Mouse (Mus musculus) frontal cortex, postnatal 14 days (tissue): ENCODE data around the gene Cdhr5.
A peak's percentile ranks its signal among the peaks of the same experiment; 100 is the strongest.
"Not testable (repeated sequence)": the region's sequence is repeated elsewhere in the genome, so short reads cannot be mapped to it uniquely, and the experiment has no call there.

ENCODE experiments used
- DNase-seq, 2 experiments: peaks; one replicate each; pipeline ENCODE4 v3.0.0; 2022; ENCODE audit warnings: low spot score in 2 of 2

Gene Cdhr5

GRCm38 (mm10) chr7:141277701-141278678 is 1.4 kb upstream of the Cdhr5 start:
- DNase-seq, result no peak

- DNase-seq, result no peak
Observed at GRCm38 (mm10) chr7:141275356-141275755, 1.2 kb downstream of the Cdhr5 start.

DNA sequence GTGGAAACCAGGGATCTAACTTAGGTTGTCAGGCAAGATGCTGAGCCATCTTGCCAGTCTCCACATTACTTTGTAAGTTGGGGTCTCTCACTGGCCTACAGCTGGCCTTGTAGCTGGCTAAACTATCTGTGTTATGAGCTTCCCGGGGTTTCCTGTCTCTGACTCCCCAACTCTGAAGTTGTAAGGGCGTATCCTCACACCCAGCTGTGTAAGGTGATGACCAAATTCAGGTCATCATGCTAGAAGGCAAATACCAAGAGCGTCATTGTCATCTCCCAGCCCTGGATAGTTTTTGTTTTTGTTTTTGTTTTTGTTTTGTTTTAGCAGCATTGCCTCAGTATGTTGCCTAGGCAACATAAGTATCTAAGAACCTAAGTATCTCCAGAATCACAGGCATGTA is 6.0 kb downstream of the Cdhr5 start:
- no peak for DNase-seq

DNA sequence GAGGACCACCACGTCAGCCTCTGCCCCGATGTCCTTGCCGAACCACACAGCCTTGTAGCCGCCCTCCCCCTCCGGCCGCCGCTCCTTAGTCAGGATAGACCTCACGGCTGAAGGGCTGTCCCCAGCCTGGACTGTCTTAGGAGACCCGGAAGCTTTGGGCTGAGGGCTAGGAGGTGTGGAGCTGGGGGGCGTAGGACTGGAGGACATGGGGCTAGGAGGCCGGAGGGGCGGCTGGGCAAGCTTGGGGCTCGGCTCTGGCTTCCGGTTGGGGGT is 7.4 kb downstream of the Cdhr5 start:
- no peak for DNase-seq

- DNase-seq, result no peak
Observed at GRCm38 (mm10) chr7:141268466-141269272, 7.9 kb downstream of the Cdhr5 start.

DNA sequence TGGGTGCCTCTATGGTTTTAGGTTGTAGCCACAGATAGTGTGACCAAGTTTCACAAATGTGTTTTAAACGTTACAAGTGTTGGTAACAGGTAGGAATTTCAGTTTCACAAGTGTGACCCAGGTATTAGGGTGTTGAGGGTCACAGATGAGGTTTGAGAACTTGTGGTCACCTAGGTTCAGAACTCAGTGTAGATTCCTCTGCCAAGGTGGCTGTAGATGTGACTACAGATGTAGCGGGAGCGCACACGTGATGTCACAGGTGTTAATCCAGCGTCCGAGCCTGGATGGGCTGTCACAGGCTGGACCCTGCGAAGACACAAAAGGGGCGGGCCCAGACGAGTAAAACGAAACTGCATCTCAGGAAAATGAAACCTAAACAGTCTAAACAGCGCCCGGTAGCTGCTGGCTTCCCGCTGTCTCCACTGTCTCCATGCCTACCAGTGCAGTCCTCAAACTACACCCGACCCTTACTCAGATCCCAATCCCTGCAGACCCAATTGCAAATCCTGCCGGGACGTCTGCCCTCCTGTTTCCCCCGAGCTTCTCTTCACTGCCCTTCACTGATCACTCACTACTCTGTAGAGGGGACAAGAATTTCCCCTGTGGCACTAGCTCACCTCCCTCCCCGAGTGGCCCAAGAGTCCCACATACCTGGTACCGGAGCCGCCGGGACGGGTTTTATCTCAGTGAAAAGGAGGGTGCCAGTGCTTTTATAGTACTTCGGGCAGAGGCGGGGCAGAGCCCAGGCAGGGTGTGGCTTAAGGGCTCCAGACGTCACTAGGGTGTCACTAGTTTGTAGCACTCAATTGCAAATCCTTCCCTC is 10.6 kb downstream of the Cdhr5 start, which contains the start of gene Irf7:
Gene Irf7, minus strand, starts transcription at position 743 of the 823 bp plus-strand sequence.
- DNase-seq, result no peak

DNA sequence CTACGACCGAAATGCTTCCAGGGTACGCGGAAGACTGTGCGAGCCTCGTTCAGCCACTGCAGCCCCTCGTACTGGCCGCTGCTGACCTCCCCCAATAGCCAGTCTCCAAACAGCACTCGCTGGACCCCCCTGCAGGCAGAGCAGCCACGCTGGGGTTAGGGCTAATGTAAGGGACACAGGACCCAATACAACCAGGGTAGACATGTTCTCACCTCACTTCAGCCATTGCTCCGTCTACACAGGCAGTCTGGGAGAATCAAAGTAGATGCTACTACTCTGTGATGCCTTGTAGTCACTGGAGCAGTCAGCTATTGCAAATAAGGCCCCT is 11.2 kb downstream of the Cdhr5 start:
- DNase-seq, result no peak

- no peak for DNase-seq
Observed at GRCm38 (mm10) chr7:141264761-141265410, 11.7 kb downstream of the Cdhr5 start.

- DNase-seq, result no peak
Observed at GRCm38 (mm10) chr7:141264041-141264700, 12.4 kb downstream of the Cdhr5 start.

DNA sequence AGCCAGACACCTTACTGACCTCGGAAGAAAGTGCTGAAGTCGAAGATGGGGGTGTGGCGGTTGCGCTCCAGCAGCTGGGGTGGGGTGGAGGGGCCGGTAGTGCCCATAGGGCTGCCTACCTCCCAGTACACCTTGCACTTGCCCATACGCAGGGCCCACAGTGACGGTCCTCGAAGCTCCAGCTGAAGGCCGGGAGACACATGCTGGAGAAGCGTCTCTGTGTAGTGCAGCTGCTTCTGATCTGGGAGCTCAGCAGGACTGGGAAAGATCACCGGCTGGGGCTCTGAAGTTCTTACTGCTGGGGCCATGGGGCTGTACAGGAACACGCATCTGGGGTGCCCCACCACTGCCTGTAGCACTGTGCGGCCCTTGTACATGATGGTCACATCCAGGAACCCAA is 12.9 kb downstream of the Cdhr5 start:
- DNase-seq, result no peak

- no peak for DNase-seq
Observed at GRCm38 (mm10) chr7:141261480-141261879, 15.1 kb downstream of the Cdhr5 start.

DNA sequence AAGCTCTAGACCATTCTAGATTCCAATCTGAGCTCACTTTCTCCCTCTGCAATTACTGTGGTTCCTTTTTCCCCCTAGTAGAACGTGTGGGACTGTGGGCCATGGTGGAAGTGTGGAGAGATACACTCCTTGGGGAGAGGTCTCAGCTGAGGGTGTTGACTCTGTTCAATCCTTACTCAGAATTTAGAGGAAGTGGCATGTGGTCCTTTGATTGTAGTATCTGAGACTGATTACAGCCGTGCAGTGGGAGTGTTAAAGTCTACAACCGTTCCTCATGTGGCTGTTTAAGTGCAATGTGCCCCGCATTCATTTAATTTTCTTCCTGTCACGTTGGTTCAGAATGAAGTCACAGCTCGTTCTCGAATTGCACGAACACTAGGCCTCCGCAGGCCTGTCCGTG is 20.4 kb downstream of the Cdhr5 start:
- no peak for DNase-seq

DNA sequence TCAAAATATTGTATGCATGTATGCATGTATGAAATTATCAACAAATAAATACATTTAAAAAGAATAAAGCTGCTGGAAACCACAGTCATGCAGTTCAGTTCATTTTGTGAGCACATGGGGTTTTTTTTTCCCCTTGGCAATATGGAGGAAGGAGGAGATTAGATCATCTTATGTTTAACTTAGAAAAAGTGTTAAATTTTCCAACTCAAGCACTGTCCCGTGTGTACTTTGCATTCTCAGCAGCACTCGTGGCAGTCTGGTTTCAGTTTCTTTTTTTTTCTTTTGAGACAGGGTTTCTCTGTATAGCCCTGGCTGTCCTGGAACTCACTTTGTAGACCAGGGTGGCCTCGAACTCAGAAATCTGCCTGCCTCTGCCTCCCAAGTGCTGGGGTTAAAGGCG is 26.1 kb downstream of the Cdhr5 start:
- DNase-seq, result not testable (repeated sequence)

GRCm38 (mm10) chr7:141231551-141231950 is 45.0 kb downstream of the Cdhr5 start:
- no peak for DNase-seq

- DNase-seq, result no peak
Observed at GRCm38 (mm10) chr7:141231111-141231510, 45.5 kb downstream of the Cdhr5 start.

DNA sequence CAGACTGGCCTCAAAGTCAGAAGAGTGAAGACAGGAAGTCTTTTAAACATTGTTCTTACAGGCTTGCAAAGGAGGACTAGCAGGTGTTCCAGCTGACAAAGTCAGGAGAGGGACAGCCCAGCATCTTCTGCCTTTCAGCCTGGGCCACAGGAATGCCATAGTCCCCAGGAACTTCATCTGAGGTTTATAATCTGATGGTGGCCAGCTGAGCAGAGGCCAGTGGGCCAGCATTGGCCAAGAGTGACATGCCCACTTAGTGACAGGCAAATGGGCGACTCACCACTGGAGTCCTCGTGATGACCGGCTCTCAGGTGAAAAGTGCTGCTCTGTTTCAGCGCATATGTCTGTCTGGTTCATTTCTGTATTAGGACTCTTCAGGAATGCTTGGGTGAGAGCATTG is 46.0 kb downstream of the Cdhr5 start:
- DNase-seq, result no peak

GRCm38 (mm10) chr7:141229702-141230101 is 46.9 kb downstream of the Cdhr5 start:
- DNase-seq, result no peak

DNA sequence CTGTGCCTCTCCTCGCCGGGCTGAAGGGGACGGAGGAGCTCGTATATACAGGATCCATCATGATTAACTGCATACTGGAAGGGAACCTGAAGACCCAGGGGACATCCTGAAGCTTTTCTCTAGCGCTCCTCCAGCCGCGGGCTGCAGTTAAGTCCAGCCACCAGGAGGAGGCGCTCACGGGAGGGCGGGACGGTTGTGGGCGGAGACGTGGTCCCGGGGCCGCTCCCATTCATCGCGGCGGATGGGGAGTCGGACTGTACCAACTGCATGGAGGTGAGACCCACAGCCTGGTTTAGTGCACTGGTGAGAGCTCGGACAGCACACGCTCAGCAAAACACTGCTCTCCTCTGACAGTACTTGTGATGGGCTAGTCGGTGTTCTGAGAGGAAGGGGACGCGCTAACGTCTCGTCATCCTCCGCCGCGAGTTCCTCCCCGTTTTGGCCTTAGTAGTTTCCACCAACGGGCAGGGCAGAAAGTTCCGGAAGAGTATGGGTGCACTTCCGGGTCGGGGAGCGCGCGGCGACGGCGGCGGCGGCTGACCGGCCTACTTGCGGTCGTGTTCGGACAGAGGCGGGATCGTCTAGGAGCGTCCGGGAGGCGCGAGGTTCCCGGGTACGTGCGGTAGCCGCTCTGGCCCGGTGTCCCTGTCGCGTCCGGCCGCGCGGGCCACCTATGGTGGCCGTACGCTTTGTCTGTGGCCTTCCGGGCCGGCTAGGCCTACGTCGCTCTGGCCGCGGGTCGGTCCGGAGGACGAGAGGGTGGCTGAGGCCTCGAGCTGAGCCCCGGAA is 48.1 kb downstream of the Cdhr5 start, which contains the start of gene Phrf1:
Gene Phrf1, plus strand, starts transcription at position 506 of the 789 bp plus-strand sequence.
- DNase-seq, result peak; percentile 81 to 91

- no peak for DNase-seq
Observed at GRCm38 (mm10) chr7:141227796-141228195, 48.8 kb downstream of the Cdhr5 start.

DNA sequence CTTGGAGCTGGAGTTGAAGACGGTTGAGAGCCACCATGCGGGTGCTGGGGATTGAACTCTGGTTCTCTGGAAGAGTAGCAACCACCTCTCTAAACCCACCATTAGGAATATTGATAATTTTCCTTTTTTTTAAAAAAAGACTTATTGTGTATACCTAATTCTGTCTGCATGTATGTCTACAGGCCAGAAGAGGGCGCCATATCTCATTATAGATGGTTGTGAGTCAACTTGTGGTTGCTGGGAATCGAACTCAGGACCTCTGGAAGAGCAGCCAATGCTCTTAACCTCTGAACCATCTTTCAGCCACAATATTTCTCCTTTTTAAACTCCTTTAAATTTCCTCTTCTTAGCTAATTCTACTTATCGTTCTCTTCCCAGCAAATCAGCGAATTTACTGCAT is 50.1 kb downstream of the Cdhr5 start:
- DNase-seq, result no peak
